Mouse (Mus musculus) B cell, adult 67 days (primary cell): ENCODE measurements around the gene Gja6. TPM values are rescaled to one million over a fixed set of nuclear protein-coding genes. Genes with fewer than 3 reads are reported as not detected.

Experiments used
- total RNA-seq, 2 experiments: library from RNA; stranded (reverse); gene quantifications; 4 replicates each; pipeline ENCODE4 v1.2.4; 2023

The Gja6 gene
- total RNA-seq = under 1 TPM; 0.36 to 0.52 TPM

GRCm38 (mm10) chrX:160906952-160907351 is at the start of gene Gja6:
Gene Gja6 (minus strand): TSS chrX:160907052.

Other genes with a start within 250 kb of the Gja6 start
- gene Ppef1, start 171.3 kb downstream of the Gja6 start, total RNA-seq = not detected
- gene Rs1, start 139.0 kb downstream of the Gja6 start, total RNA-seq = not detected
- 1 to 10 TPM; 1.8 to 2.8 TPM for gene Cdkl5, start 87.7 kb upstream of the Gja6 start, total RNA-seq
- gene Scml2, start 210.1 kb upstream of the Gja6 start, total RNA-seq = not detected